Mouse (Mus musculus) right cerebral cortex, adult 18-20 months (tissue): ENCODE results near the gene Khdrbs1.
"Not testable (repeated sequence)": the region's sequence is repeated elsewhere in the genome, so short reads cannot be mapped to it uniquely, and the experiment has no call there.

Experiments
- DNase-seq: peaks from one replicate; pipeline ENCODE4 v3.0.0; 2022; ENCODE audit warnings: mixed read lengths

Gene Khdrbs1

GRCm38 (mm10) chr4:129742232-129743009, at the start of gene Khdrbs1:
Gene Khdrbs1 (minus strand): TSS chr4:129742303.
- peak; percentile 96 for DNase-seq

- DNase-seq = no peak
Measured at GRCm38 (mm10) chr4:129791399-129791798, 49.3 kb upstream of the Khdrbs1 start.

- DNase-seq = no peak
Measured at GRCm38 (mm10) chr4:129790475-129790874, 48.4 kb upstream of the Khdrbs1 start.

GRCm38 (mm10) chr4:129789635-129790034, 47.5 kb upstream of the Khdrbs1 start:
- no peak for DNase-seq

- no peak for DNase-seq
Measured at GRCm38 (mm10) chr4:129788693-129789092, 46.6 kb upstream of the Khdrbs1 start.

GRCm38 (mm10) chr4:129785178-129785577, 43.1 kb upstream of the Khdrbs1 start:
- DNase-seq = peak; percentile 77

- DNase-seq = no peak
Measured at GRCm38 (mm10) chr4:129783506-129783905, 41.4 kb upstream of the Khdrbs1 start.

- DNase-seq = no peak
Measured at GRCm38 (mm10) chr4:129782857-129783331, 40.8 kb upstream of the Khdrbs1 start.

- DNase-seq = no peak
Measured at GRCm38 (mm10) chr4:129781881-129782675, 40.0 kb upstream of the Khdrbs1 start.

GRCm38 (mm10) chr4:129771672-129772521, 29.8 kb upstream of the Khdrbs1 start:
- DNase-seq = peak; percentile 45

GRCm38 (mm10) chr4:129771314-129771671, 29.2 kb upstream of the Khdrbs1 start:
- DNase-seq = no peak

GRCm38 (mm10) chr4:129770600-129770999, 28.5 kb upstream of the Khdrbs1 start:
- DNase-seq = no peak

GRCm38 (mm10) chr4:129768742-129769141, 26.6 kb upstream of the Khdrbs1 start:
- DNase-seq = not testable (repeated sequence)

GRCm38 (mm10) chr4:129767782-129768181, 25.7 kb upstream of the Khdrbs1 start:
- no peak for DNase-seq

GRCm38 (mm10) chr4:129765351-129765750, 23.2 kb upstream of the Khdrbs1 start:
- DNase-seq = no peak

- DNase-seq = not testable (repeated sequence)
Measured at GRCm38 (mm10) chr4:129762496-129762895, 20.4 kb upstream of the Khdrbs1 start.

- no peak for DNase-seq
Measured at GRCm38 (mm10) chr4:129761606-129762005, 19.5 kb upstream of the Khdrbs1 start.

GRCm38 (mm10) chr4:129755455-129755854, 13.4 kb upstream of the Khdrbs1 start:
- DNase-seq = no peak

GRCm38 (mm10) chr4:129754742-129755141, 12.6 kb upstream of the Khdrbs1 start:
- DNase-seq = no peak

- DNase-seq = no peak
Measured at GRCm38 (mm10) chr4:129750430-129750829, 8.3 kb upstream of the Khdrbs1 start.

- DNase-seq = no peak
Measured at GRCm38 (mm10) chr4:129746591-129746990, 4.5 kb upstream of the Khdrbs1 start.

GRCm38 (mm10) chr4:129746106-129746505, 4.0 kb upstream of the Khdrbs1 start:
- no peak for DNase-seq

- DNase-seq = no peak
Measured at GRCm38 (mm10) chr4:129743494-129743893, 1.4 kb upstream of the Khdrbs1 start.
